Mouse (Mus musculus): Measurements from ENCODE around the gene Myo16. TPM values are rescaled to one million over a fixed set of nuclear protein-coding genes. Genes with fewer than 3 reads are reported as not detected.

The Myo16 gene
- 10 to 100 TPM; 21.0 to 22.7 TPM for total RNA-seq (2021)

- no peak for DNase-seq
Measured at GRCm38 (mm10) chr8:10153611-10154438, at the start of gene Myo16. Gene Myo16, plus strand, starts transcription at chr8:10153911.

- DNase-seq = no peak
Measured at GRCm38 (mm10) chr8:10108516-10109271, 45.0 kb upstream of the Myo16 start.

- no peak for DNase-seq
Measured at GRCm38 (mm10) chr8:10122749-10123148, 31.0 kb upstream of the Myo16 start.

- DNase-seq = no peak
Measured at GRCm38 (mm10) chr8:10123412-10123811, 30.3 kb upstream of the Myo16 start.

- no peak for DNase-seq
Measured at GRCm38 (mm10) chr8:10125684-10126083, 28.0 kb upstream of the Myo16 start.

GRCm38 (mm10) chr8:10130513-10131414 is 22.9 kb upstream of the Myo16 start:
- peak; percentile 22 to 34 for DNase-seq

GRCm38 (mm10) chr8:10139536-10139935 is 14.2 kb upstream of the Myo16 start:
- no peak for DNase-seq

GRCm38 (mm10) chr8:10143961-10144360 is 9.8 kb upstream of the Myo16 start:
- DNase-seq = no peak

GRCm38 (mm10) chr8:10151692-10152247 is 1.9 kb upstream of the Myo16 start:
- no peak for DNase-seq

GRCm38 (mm10) chr8:10154439-10154745 is 681 bp downstream of the Myo16 start:
- no peak for DNase-seq

- no peak for DNase-seq
Measured at GRCm38 (mm10) chr8:10155075-10155474, 1.4 kb downstream of the Myo16 start.

- no peak for DNase-seq
Measured at GRCm38 (mm10) chr8:10161106-10161505, 7.4 kb downstream of the Myo16 start.

GRCm38 (mm10) chr8:10164959-10165358 is 11.2 kb downstream of the Myo16 start:
- no peak for DNase-seq

- DNase-seq = no peak
Measured at GRCm38 (mm10) chr8:10168326-10168725, 14.6 kb downstream of the Myo16 start.

GRCm38 (mm10) chr8:10169894-10170293 is 16.2 kb downstream of the Myo16 start:
- DNase-seq = no peak

GRCm38 (mm10) chr8:10171321-10171720 is 17.6 kb downstream of the Myo16 start:
- DNase-seq = no peak

- no peak for DNase-seq
Measured at GRCm38 (mm10) chr8:10172278-10172677, 18.6 kb downstream of the Myo16 start.

- DNase-seq = no peak
Measured at GRCm38 (mm10) chr8:10173033-10173747, 19.5 kb downstream of the Myo16 start.

- DNase-seq = no peak
Measured at GRCm38 (mm10) chr8:10174201-10174840, 20.6 kb downstream of the Myo16 start.

GRCm38 (mm10) chr8:10174841-10175680 is 21.4 kb downstream of the Myo16 start:
- DNase-seq = no peak
